ENCODE assay signal across 25 mouse cellular contexts in genomic region chr6:140218789-140219188, GRCm38 (mm10).
"Had no signal": no experiment of that assay in that cellular context is flagged by ENCODE, and none has a peak within 500 bp of the region (broad histone marks: within the 10 kb centered on the region; RNA-seq: fewer than 3 reads in every experiment).

No protein-coding gene starts in this region.

- H3K4me2 ChIP-seq: heart, embryonic 11.5 days; heart, embryonic 13.5 days; heart, embryonic 15.5 days; hindbrain, embryonic 12.5 days; hindbrain, embryonic 14.5 days; kidney, embryonic 15.5 days; limb, embryonic 13.5 days; limb, embryonic 15.5 days had no signal

- H3K9me3 ChIP-seq: heart, embryonic 13.5 days; heart, embryonic 15.5 days; hindbrain, embryonic 12.5 days; kidney, embryonic 15.5 days; limb, embryonic 13.5 days; limb, embryonic 15.5 days had no signal

- H3K4me3 ChIP-seq: heart, adult 2 months; heart, embryonic 13.5 days; heart, embryonic 15.5 days; hindbrain, embryonic 12.5 days; kidney, embryonic 15.5 days; limb, embryonic 13.5 days; limb, embryonic 15.5 days had no signal

- H3K4me1 ChIP-seq: heart, embryonic 13.5 days; heart, embryonic 15.5 days; hindbrain, embryonic 12.5 days; kidney, embryonic 15.5 days; limb, embryonic 13.5 days; limb, embryonic 15.5 days had no signal

- H3K27ac ChIP-seq: heart, adult 2 months; heart, embryonic 13.5 days; heart, embryonic 15.5 days; hindbrain, embryonic 12.5 days; hindbrain, embryonic 14.5 days; kidney, embryonic 15.5 days; kidney, postnatal 0 days; limb, embryonic 13.5 days; limb, embryonic 15.5 days had no signal

- DNase-seq: gastrocnemius, postnatal 14 days; gastrocnemius, postnatal 36 days; heart, adult 11 months; heart, adult 2 months; heart, postnatal 14 days; heart, postnatal 36 days; kidney, adult 11 months; kidney, adult 2 months; kidney, adult 9 months; kidney, postnatal 14 days; kidney, postnatal 36 days; layer of hippocampus, adult 9-11 months; layer of hippocampus, postnatal 36 days; left cerebral cortex, postnatal 4 days had no signal

- H3K27me3 ChIP-seq: heart, embryonic 13.5 days; heart, embryonic 15.5 days; hindbrain, embryonic 12.5 days; kidney, embryonic 15.5 days; limb, embryonic 13.5 days; limb, embryonic 15.5 days had no signal

- H3K36me3 ChIP-seq: heart, embryonic 13.5 days; heart, embryonic 15.5 days; hindbrain, embryonic 12.5 days; kidney, embryonic 15.5 days; limb, embryonic 13.5 days; limb, embryonic 15.5 days had no signal

- H3K9ac ChIP-seq: heart, embryonic 13.5 days; heart, embryonic 15.5 days; hindbrain, embryonic 12.5 days; hindbrain, embryonic 14.5 days; kidney, embryonic 15.5 days; limb, embryonic 13.5 days; limb, embryonic 15.5 days had no signal

- ATAC-seq: hindbrain, embryonic 16.5 days; intestine, embryonic 16.5 days had no signal
